Mouse (Mus musculus) midbrain, postnatal 0 days (tissue): ENCODE results near the gene Aes. TPM values are rescaled to one million over a fixed set of nuclear protein-coding genes. Genes with fewer than 3 reads are reported as not detected.

ENCODE experiments used
- ATAC-seq: fragments of 200-750 bp; cut with Nextera tagmentation; 2 replicates; pipeline ENCODE4 v1.8.0; 2017; ENCODE audit warnings: moderate number of reproducible peaks, mild to moderate bottlenecking, moderate TSS enrichment, moderate library complexity; ENCODE audit not compliant: low FRiP score
- DNase-seq: peaks from one replicate; pipeline ENCODE4 v3.0.0-alpha.2; 2015; ENCODE audit warnings: low spot score
- H3K27ac ChIP-seq: fragments of 300-500 bp; sonication (generic); 2 replicates; pipeline ENCODE4 v1.5.1; 2014; ENCODE audit warnings: low read depth, mild to moderate bottlenecking, low read length, mixed read lengths
- H3K27me3 ChIP-seq: fragments of 300-500 bp; sonication (generic); 2 replicates; pipeline ENCODE4 v1.6.1; 2014; ENCODE audit warnings: low read length, control low read depth, mixed read lengths; ENCODE audit not compliant: insufficient read depth
- H3K36me3 ChIP-seq: fragments of 300-500 bp; sonication (generic); 2 replicates; pipeline ENCODE4 v1.6.1; 2014; ENCODE audit warnings: low read length, control low read depth, mixed read lengths; ENCODE audit not compliant: insufficient read depth
- H3K4me1 ChIP-seq: fragments of 300-500 bp; sonication (generic); 2 replicates; pipeline ENCODE4 v1.6.1; 2014; ENCODE audit warnings: mild to moderate bottlenecking, control low read depth, antibody characterized with exemption, low read length, mixed read lengths; ENCODE audit not compliant: insufficient read depth
- H3K4me2 ChIP-seq: fragments of 300-500 bp; sonication (generic); 2 replicates; pipeline ENCODE4 v1.6.1; 2014; ENCODE audit warnings: low read depth, mild to moderate bottlenecking, low read length, mixed read lengths; ENCODE audit not compliant: poor library complexity, severe bottlenecking
- H3K4me3 ChIP-seq: fragments of 300-500 bp; sonication (generic); 2 replicates; pipeline ENCODE4 v1.5.1; 2014; ENCODE audit warnings: low read depth, mild to moderate bottlenecking, low read length, moderate library complexity
- H3K9ac ChIP-seq: fragments of 300-500 bp; sonication (generic); replicated peaks from 2 replicates; pipeline ENCODE4 v1.6.1; 2014; ENCODE audit warnings: mild to moderate bottlenecking, low read length, moderate library complexity, mixed read lengths; ENCODE audit not compliant: poor library complexity, severe bottlenecking
- H3K9me3 ChIP-seq: fragments of 300-500 bp; sonication (generic); 2 replicates; pipeline ENCODE4 v1.6.1; 2016; ENCODE audit warnings: low read length, control low read depth
- CTCF ChIP-seq: IDR thresholded peaks from 2 replicates; pipeline ENCODE4 v1.5.1; 2016; ENCODE audit warnings: antibody characterized with exemption, mild to moderate bottlenecking
- WGBS: fragments of 180-500 bp; shearing (Covaris S2); extraction: QIAGEN DNeasy Blood & Tissue Kit; methylation state at CpG from one replicate; pipeline ENCODE4 v1.1.7; 2014; 5-methylcytosine and 5-hydroxymethylcytosine counted together
- polyA plus RNA-seq: library from polyadenylated mRNA; unstranded; fragments of >200 nt; fragmentation: Nextera tagmentation; extraction: Ambion mirVana; gene quantifications from 2 replicates; pipeline ENCODE4 v1.2.1, GENCODE M21; 2015
- total RNA-seq: library from RNA; depleted of rRNA; stranded (reverse); fragments of >200 nt; gene quantifications from 2 replicates; pipeline ENCODE4 v1.2.3, GENCODE M21; 2014

Gene Aes
- total and polyA plus RNA-seq, 2 experiments from 2014 or later, result 662 to 805 TPM

GRCm38 (mm10) chr10:81542727-81543460 is 16.4 kb upstream of the Aes start:
- Histone ChIP-seq H3K36me3 (no peaks in the 10 kb centered on the region; the same call in 1 of the 2 replicates), H3K4me1 (peaks cover 20% of the 10 kb centered on the region), H3K9ac (peak overlapping the region; percentile 93), H3K27me3 (no peaks in the 10 kb centered on the region), H3K27ac (no peak overlapping the region), H3K9me3 (no peaks in the 10 kb centered on the region), H3K4me2 (peak overlapping the region; percentile 94), H3K4me3 (peak overlapping the region; percentile 95)
- DNase-seq, result no peak
- ATAC-seq, result no peak
- TF ChIP-seq CTCF, result no peak
- 72% methylated on average over 7 of the region's 7 CpGs for WGBS

- H3K27me3 ChIP-seq, result no peaks in the 10 kb centered on the region
- no peak for DNase-seq
- peak overlapping the region; percentile 95 for H3K4me3 ChIP-seq
- ATAC-seq, result no peak
- peak overlapping the region; percentile 93 for H3K9ac ChIP-seq
- no peaks in the 10 kb centered on the region; the same call in 1 of the 2 replicates for H3K36me3 ChIP-seq
- peak overlapping the region; percentile 94 for H3K4me2 ChIP-seq
- H3K27ac ChIP-seq, result no peak overlapping the region
- WGBS, result 67% methylated on average over 1 of the region's 1 CpGs
- H3K9me3 ChIP-seq, result no peaks in the 10 kb centered on the region
- H3K4me1 ChIP-seq, result peaks cover 20% of the 10 kb centered on the region
- no peak for TF ChIP-seq CTCF
These were observed 15.7 kb upstream of the Aes start for GRCm38 (mm10) chr10:81543633-81544032.

- under 1% methylated on average over 76 of the region's 93 CpGs for WGBS
- no peak for TF ChIP-seq CTCF
- Histone ChIP-seq H3K9ac (peak overlapping the region; percentile 93), H3K27ac (peak overlapping the region; percentile 89), H3K27me3 (no peaks in the 10 kb centered on the region), H3K4me3 (peak overlapping the region; percentile 95), H3K9me3 (no peaks in the 10 kb centered on the region), H3K4me1 (peaks cover 20% of the 10 kb centered on the region), H3K36me3 (no peaks in the 10 kb centered on the region), H3K4me2 (peak overlapping the region; percentile 94)
- no peak for DNase-seq
- peak; percentile 1 for ATAC-seq
These were observed 14.8 kb upstream of the Aes start for GRCm38 (mm10) chr10:81544296-81545160.

DNA sequence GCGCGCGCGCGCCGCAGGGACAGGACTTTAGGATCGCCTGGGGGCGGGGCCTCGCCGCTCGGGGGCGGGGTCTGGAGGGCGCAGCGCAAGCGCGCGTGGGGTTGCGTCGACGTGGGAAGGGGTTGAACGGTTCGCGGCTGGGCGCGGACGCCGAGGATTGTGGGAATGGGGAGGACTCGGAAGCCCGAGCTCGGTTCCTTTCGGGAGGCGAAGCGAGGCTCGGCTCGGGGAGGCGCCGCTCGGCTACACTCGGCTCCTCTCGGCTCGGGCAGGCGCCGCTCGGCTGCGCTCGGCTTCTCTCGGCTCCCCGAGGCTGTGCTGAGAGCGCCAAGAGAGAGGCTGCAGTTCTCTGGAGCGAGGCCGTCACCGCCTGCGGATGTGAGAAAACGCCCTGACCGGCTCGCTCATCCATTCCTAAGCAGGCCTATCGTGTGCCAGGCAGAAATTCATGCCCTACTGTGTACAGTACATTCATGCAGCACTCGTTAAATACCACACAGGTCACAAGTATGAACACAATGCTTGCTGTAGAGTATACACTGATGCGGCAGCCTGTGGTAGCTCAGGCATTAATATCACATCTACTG is 14.0 kb upstream of the Aes start, which contains the start of gene Gna11:
Gene Gna11 (minus strand): TSS at position 30 of the 587 bp plus-strand sequence.
- ATAC-seq, result peak; percentile 95
- peak within 1 kb of the TSS; percentile 95 for H3K4me3 ChIP-seq

GRCm38 (mm10) chr10:81546332-81546731 is 13.0 kb upstream of the Aes start:
- ATAC-seq (no peak), DNase-seq (no peak)
- Histone ChIP-seq H3K27me3 (no peaks in the 10 kb centered on the region), H3K9me3 (no peaks in the 10 kb centered on the region), H3K4me1 (peaks cover 20% of the 10 kb centered on the region), H3K9ac (no peak overlapping the region), H3K36me3 (no peaks in the 10 kb centered on the region), H3K27ac (no peak overlapping the region), H3K4me2 (no peak overlapping the region), H3K4me3 (no peak overlapping the region)
- 78% methylated on average over 5 of the region's 5 CpGs for WGBS
- TF ChIP-seq CTCF, result no peak

More for the DNA sequence above, 14.0 kb upstream of the Aes start, which contains the start of gene Gna11:
- no peaks in the 10 kb centered on the region for H3K27me3 ChIP-seq
- H3K9me3 ChIP-seq, result no peaks in the 10 kb centered on the region
- WGBS, result 1% methylated on average over 47 of the region's 59 CpGs
- DNase-seq, result peak; percentile 99
- peak within 1 kb of the TSS; percentile 93 for H3K9ac ChIP-seq
- TF ChIP-seq CTCF, result peak; percentile 14; the same call in 1 of the 2 replicates
- H3K27ac ChIP-seq, result peak within 1 kb of the TSS; percentile 89
- peaks cover 20% of the 10 kb centered on the region for H3K4me1 ChIP-seq
- no peaks in the 10 kb centered on the region for H3K36me3 ChIP-seq
- H3K4me2 ChIP-seq, result peak within 1 kb of the TSS; percentile 94
